Mouse (Mus musculus): ENCODE results near the gene Kcne3.

Gene Kcne3

GRCm38 (mm10) chr7:100176269-100176668 is at the start of gene Kcne3:
TSS of gene Kcne3 (plus strand) at chr7:100176502.
- DNase-seq, result no peak

- no peak for DNase-seq
These were observed 49.8 kb upstream of the Kcne3 start for GRCm38 (mm10) chr7:100126514-100126913.

- no peak for DNase-seq
These were observed 47.9 kb upstream of the Kcne3 start for GRCm38 (mm10) chr7:100128262-100129041.

GRCm38 (mm10) chr7:100130592-100130991 is 45.7 kb upstream of the Kcne3 start:
- DNase-seq, result no peak

- DNase-seq, result no peak
These were observed 43.9 kb upstream of the Kcne3 start for GRCm38 (mm10) chr7:100132379-100132778.

GRCm38 (mm10) chr7:100137038-100137437 is 39.3 kb upstream of the Kcne3 start:
- DNase-seq, result no peak

GRCm38 (mm10) chr7:100138075-100138474 is 38.2 kb upstream of the Kcne3 start:
- DNase-seq, result no peak

GRCm38 (mm10) chr7:100140591-100140990 is 35.7 kb upstream of the Kcne3 start:
- DNase-seq, result no peak

GRCm38 (mm10) chr7:100148586-100148985 is 27.7 kb upstream of the Kcne3 start:
- DNase-seq, result no peak

GRCm38 (mm10) chr7:100150086-100150485 is 26.2 kb upstream of the Kcne3 start:
- DNase-seq, result no peak

- no peak for DNase-seq
These were observed 25.7 kb upstream of the Kcne3 start for GRCm38 (mm10) chr7:100150626-100151025.

- DNase-seq, result no peak
These were observed 18.6 kb upstream of the Kcne3 start for GRCm38 (mm10) chr7:100157669-100158068.

- peak; percentile 88 to 89 for DNase-seq
These were observed 17.0 kb upstream of the Kcne3 start, which contains the start of gene Lipt2 for GRCm38 (mm10) chr7:100159105-100159841. TSS of gene Lipt2 (plus strand) at chr7:100159277.

- DNase-seq, result no peak
These were observed 16.3 kb upstream of the Kcne3 start for GRCm38 (mm10) chr7:100160006-100160405.

- DNase-seq, result no peak
These were observed 12.8 kb upstream of the Kcne3 start for GRCm38 (mm10) chr7:100163506-100163905.

GRCm38 (mm10) chr7:100168654-100169053 is 7.6 kb upstream of the Kcne3 start:
- no peak for DNase-seq

- no peak for DNase-seq
These were observed 5.5 kb upstream of the Kcne3 start for GRCm38 (mm10) chr7:100170756-100171155.

- no peak for DNase-seq
These were observed 2.0 kb downstream of the Kcne3 start for GRCm38 (mm10) chr7:100178016-100178890.

GRCm38 (mm10) chr7:100178891-100179233 is 2.6 kb downstream of the Kcne3 start:
- DNase-seq, result no peak

- DNase-seq, result no peak
These were observed 3.1 kb downstream of the Kcne3 start for GRCm38 (mm10) chr7:100179394-100179793.

GRCm38 (mm10) chr7:100179836-100180407 is 3.6 kb downstream of the Kcne3 start:
- no peak for DNase-seq

GRCm38 (mm10) chr7:100181176-100181575 is 4.9 kb downstream of the Kcne3 start:
- DNase-seq, result no peak

GRCm38 (mm10) chr7:100181614-100182013 is 5.3 kb downstream of the Kcne3 start:
- DNase-seq, result no peak

Measured in B cell, adult 2 months (primary cell).